Mouse (Mus musculus) right cerebral cortex, postnatal 4 days (tissue): ENCODE measurements around the gene Fam107b.
"Not testable (repeated sequence)": the region's sequence is repeated elsewhere in the genome, so short reads cannot be mapped to it uniquely, and the experiment has no call there.

Experiments
- DNase-seq: peaks from one replicate; pipeline ENCODE4 v3.0.0-alpha.2; 2022

Fam107b gene

DNA sequence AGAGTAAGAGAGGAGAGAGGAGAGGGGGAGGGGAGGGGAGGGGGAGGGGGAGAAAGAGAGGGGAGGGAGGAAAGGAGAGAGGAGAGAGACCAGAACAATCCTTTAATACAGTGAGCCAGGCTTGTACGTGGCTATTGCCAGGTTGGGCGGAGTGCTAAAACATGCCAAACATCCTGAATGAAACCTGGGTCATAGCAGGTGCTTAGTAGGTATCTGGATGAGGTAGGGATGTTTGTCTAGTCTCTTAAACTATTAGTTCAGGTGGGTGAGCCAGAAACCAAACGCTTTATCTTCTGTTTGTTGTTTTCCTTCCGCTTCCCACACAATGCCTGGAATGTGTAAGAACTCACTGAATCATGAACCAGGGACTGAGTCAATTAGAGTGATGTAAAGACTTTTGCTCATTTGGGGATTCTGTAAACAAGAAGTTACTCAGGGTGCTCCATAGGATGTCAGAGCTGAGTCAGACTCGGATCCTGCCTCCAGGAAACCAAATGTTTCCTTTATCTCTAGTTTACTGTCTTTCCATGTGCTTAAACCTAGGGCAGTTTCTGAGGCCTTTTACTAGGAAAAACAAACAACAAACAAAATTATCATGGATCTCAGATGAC is 89.1 kb downstream of the Fam107b start:
- no peak for DNase-seq

DNA sequence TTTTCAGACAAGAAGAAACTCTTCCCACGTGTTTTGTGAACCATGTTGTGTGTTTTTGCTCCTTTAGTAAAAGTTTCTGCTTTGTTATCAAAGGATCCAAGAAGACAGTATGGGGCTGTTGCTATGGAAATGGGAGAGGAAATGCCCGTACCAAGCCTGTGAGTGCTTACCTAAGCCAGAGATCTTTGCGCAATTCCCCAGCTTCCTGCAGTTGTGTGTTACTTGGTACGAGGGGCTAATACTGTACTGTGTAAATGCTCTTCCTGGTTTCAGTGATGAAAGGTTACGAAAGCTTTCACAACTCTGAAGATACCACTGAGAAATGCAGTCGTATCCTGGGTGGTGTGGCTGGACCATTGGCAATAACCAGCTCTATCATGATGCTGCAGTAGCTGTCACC is 93.8 kb downstream of the Fam107b start:
- DNase-seq = no peak

DNA sequence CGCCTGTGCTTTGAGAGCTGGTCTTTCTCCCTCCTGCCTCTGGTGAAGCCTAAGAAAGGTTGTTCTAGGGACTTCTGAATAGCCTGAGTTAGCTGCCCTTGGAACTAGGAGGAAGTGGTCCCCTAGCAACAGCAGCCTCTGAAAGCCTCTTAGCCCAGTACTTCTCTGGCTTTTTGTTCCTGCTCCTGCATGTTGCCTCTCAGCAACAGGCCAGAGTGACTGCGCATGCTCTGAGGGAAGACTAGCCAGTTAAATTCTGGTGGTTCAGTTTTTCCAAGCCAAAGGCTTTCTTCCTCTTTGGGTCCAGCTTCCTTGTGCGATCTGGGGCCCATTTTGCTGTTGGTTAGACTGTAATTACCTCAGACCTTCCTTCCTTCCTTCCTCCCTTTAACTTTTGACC is 98.4 kb downstream of the Fam107b start:
- peak; percentile 15 for DNase-seq

DNA sequence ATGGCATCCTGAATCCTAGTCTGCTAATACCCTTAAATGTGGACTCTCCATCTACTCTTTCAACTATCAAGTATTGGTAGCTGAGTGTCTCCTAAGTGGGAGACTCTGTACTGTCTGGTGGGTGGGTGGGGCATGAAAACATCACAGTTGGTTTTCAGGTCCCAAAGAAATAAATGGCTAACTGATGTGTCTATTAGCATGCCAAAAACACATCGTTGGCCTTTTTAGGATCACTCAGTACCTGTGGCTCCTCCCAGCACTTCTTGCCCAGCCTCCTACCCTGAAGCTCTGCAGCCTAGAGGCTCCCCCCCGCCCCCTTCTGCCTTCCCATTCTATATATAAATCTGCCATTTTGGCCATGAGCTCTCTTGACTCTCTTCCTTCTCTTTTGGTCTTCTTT is 99.4 kb downstream of the Fam107b start:
- no peak for DNase-seq

DNA sequence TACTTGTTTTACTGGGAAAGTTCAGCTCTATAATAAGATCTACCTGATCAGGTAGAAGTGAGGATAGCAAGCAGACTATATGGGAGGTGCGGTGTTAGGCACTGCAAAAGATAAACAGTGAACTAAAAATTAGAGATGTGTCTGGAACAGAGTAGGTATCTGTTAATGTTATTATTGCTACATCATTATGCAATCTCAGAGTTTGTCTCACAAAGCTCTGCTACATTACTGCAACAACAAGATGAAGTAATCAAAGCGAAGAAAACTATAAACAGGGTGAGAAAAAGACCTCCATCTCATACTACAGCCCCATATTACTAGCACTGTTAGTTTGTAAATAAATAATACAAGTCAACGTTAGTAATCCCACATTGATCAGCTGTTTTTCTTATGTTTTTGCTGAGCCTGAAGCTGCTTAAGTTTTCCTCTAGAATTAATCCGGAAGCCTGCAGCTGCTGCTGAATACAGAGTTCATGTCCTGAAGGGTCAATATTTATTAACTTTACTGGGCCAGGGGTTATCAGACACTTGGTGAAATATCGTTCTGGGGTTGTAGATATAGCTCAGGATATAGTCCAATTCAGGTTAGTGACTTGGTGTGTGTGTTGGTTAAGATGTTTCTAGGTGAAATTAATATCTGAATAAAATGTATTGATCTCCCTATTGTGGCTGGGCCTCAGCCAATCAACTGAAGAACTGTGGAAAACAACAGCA is 102.5 kb downstream of the Fam107b start:
- DNase-seq = no peak

DNA sequence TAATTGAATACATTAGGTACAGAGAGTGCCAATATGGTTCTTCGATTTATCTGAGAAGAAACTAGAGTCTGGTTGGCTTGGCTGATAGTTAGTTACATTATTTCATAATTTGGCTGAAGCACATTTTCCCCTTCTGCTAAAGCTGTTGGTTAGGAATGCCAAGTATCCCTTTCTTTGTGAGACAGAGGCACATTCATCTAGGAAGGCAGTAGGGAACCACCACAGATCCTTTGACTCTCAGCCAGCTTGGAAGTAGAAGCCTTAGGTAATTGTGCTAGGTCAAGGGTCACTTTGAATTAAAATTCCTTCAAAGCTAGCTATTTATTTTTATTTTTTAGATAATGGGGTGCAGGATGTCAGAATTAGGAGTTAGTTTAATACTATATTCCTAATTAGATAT is 105.2 kb downstream of the Fam107b start:
- no peak for DNase-seq

DNA sequence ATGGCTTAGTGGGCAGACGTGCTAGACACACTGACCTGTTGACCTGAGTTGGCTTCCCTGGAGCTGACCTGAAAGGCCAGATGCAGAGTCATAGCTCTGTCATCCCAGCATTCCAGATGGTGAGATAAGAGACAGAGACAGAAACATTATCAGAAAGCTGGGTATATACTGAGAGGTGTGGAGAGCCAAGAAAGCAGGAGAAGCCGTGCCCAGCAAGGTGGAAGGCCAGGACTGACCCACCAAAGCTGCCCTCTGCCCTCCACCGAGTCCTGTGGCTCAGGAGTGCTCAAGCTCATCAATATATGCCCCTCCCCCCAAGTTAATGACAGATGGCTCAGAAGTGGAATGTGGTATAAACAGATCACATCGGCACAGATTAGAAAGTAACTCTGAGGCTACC is 112.4 kb downstream of the Fam107b start:
- DNase-seq = no peak

DNA sequence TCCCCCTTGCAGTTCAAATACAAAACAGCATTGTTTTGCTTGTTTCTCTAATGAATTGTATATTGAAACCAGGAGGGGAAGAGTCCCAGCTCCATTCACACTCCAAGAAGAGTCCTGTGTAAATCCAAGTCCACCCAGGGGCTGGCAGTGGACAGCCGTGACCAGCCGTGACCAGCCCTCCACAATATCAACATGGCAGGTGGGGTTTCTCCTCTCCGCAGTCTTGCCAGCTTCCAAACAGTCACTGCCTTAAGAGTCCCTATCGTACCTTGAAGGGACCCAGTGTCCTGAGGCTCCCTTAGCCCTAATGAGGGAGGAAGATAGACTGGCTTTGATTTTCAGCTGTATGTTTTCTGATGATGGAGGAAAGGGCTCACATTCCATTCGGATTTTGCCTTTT is 113.1 kb downstream of the Fam107b start:
- no peak for DNase-seq

DNA sequence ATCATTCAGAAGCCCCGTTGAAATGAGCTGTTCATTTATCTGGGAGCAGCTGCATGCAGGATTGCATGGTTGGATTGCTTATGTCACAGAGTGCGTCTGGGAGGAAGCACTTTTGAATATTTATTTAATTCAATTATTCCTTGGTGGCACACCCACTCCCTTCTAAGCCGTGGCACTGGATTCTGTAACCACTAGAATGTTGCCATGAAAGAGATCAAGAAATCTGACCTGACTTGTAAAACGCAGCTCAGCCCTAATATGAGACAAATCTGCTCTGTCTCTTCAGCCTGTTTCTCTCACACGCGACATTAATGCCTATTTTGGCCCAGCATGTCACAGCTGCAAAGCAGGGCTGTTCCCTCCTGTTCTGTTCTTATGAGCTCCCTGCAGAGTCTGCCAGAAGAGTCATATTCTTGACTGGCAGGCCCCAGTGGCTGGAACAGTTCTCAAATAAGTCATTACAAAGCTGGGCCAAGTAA is 113.5 kb downstream of the Fam107b start:
- no peak for DNase-seq

DNA sequence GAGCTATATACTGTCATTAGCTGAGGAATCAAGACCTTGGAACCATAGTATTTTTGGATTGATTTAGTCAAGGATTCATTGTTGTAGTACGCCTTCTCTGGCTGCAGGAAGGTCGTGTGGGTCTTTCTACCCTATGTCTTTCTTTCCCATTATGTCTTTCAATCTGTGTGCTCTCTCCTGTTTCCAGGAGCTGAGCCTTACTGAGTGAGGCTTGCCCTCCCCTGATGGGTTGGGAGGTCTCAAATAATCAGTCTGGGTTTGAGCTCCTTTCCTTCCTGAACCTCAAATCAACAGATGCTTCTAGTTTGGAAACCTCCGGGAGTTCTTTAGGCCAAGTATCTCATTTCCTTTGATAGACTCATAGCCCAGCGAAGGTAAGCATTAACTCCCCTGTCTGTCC is 119.9 kb downstream of the Fam107b start:
- DNase-seq = no peak

DNA sequence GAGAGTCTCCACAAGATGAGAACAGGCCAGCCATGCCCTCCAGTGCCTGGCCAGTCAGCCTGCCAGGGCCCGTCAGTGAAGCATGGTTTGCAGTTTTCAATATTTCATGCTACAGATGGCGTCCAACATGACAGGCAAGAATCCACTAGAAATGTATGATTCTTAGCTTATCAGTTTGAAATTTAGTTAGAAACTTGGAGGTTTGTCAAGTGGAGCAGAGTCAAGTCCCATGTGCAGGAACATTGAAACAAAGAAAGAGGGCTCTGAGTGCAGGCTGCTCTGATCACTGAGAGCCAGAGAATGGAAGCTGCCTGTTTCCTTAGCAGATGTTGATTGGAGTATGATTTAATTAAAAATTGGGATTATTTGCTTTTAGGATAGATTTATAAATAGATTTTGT is 122.5 kb downstream of the Fam107b start:
- no peak for DNase-seq

DNA sequence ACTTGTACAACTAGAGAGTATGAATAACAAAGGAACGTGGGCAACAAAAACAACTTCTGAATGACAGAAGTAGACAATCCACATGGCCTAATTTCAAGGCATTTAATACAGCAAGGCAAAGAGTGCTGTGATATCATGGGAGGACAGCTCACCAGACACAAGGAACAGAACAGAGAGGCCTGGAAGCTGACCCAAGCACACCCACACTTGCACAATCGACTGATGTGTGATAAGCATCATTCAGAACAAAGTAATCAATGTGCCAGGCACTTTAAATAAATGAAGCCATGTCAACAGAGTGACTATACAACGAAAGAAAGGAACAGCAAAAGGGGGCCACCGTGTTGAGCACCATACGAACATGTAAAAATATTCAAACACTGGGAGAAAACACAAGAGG is 125.6 kb downstream of the Fam107b start:
- no peak for DNase-seq

DNA sequence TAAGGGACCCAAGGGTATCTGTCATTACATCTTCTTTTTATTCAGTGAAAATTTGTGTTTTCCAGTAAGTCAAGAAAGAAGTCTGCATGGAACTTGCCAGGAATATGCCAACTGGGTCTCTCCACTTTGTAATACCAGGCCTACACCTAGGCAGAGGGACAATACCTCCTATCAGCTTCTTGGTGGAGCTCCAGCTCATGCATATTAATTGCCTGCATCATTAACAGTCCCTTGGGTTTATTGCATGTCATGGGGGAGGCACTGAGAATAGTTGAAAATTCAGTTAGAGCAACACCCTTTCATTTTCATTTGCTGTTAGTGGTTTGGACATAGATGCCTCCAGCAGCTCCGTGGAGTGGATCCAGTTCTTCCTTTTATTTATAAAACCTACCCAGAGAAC is 130.1 kb downstream of the Fam107b start:
- no peak for DNase-seq

DNA sequence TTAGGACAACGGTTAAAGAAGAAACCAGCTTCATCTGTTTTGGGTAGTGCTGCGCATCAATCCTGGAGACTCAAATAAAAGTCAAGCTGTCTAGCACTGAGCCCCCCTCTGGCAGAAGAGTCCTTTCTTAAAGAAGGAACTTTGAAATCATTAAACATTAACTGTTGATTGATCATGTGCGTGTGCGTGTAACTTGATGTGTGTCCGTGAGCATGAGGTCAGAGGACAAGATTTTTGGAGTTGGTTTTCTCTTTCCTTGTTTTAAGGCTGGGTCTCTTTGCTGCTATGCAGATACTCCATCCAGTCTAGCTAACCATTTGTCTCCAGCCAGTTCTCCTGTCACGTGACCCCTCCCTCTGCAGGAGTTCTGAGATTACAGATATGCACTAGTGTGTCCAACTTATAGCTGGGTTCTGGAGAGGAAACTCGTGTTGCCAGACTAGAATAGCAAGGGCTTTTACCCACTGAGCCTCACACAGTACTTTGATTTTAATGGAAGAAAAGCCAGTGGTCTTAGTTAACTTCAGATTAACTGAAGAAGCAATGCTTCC is 132.4 kb downstream of the Fam107b start:
- DNase-seq = no peak

DNA sequence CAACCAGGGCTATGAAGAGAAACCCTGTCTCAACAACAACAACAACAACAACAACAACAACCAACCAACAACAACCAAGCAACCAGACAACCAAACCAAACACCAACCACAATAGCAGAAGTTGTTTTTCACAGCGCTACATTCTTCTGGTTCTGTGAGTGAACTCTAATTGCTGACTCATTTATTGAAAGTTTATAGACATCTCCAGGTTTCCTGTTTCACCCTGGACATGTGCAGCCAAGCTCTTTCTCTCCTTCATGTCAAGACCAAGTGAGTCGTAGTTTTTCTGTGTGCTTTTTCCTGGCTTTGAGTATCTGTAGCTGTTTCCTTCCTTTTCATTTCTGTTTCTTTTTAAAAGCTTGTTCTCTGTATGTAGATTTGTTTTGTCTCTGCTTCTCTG is 133.5 kb downstream of the Fam107b start:
- no peak for DNase-seq

DNA sequence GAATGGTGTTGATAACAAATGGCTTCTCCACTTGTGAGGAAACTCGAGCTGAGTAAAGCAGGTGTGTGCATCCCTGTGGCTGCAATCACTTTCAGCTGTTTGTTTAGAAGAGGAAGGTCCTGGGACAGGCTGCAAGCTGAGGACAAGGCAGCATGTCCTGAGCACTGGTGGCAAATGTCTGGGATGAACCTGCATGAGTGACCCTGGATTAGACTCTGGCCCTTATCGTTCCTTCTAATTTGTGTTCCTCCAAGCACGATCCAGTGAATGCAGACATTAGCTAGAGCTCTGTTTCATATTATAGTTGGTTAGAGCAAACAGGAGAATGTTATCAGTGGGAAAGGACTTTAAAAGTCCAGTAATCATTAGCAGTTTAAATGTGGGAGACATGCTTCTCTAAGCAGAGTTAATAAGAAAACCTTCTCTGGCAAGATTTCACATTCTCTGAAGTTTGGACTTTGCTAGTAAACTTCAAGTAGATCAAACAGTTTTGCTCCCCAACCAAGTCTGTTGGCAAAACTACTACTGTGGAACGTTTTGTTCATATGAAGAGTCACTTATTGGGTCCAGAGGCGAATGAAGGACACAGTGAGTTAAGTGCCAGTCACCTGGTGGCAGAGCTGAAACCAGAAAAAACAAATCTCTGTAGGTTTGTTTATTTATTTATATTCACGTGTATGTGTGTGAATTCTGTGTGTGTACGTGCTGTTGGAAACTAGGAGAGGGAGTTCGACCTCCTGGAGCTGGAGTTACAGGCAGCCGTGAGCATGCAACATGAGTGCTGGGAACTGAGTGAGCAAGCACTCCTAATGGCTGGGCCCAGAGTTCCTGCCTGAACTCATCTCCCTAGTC is 134.2 kb downstream of the Fam107b start:
- no peak for DNase-seq

DNA sequence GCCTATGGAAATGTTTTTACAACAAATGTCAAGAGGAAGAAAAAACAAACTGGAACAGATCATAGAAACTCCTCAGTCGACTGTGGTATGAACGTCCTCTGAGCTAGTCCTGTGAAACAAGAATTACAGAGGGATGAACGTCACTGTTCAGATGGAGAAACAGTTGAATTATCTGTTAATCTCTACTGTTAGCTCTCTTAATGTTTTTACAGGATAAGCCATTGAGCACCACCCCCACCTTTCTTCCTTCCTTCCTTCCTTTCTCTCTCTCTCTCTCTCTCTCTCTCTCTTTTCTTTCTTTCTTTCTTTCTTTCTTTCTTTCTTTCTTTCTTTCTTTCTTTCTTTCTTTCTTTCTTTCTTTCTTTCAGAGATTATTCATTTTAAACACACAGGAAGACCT is 135.0 kb downstream of the Fam107b start:
- not testable (repeated sequence) for DNase-seq

DNA sequence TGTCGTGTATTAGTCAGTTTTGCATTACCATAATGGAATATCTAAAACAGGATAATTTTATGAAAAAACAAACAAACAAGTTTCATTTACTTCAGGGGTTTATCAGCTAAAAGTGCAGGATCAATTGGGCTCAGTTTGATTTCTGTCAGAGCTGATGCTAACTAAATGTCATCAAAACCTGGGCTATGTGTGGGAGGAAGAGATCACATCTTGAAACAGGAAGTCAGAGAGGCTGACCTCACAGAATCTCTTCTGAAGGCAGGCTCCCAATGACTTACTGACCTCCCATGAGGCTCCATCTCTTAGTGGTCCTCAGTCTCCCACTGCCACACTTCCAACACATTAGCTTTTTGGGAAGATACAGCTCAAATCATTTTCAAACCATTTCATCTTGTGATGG is 136.9 kb downstream of the Fam107b start:
- DNase-seq = no peak

DNA sequence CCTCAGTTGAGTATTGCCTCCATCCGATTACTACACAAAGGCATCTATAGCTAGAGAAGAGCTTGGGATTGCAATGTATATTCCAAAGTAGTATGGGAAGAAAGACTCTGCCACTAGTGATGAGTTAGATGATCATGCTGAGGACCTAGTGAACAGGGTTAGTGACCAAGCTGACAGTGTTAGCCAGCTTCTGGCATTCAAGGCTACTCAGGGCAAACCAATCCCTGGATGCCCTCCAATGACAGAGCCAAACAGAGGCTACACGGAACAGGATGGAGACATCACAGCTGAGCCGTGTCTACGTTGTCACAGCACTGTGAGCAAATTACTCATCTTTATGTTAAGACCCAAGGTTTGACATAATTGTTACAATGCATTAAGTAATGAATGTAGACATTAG is 138.3 kb downstream of the Fam107b start:
- no peak for DNase-seq

DNA sequence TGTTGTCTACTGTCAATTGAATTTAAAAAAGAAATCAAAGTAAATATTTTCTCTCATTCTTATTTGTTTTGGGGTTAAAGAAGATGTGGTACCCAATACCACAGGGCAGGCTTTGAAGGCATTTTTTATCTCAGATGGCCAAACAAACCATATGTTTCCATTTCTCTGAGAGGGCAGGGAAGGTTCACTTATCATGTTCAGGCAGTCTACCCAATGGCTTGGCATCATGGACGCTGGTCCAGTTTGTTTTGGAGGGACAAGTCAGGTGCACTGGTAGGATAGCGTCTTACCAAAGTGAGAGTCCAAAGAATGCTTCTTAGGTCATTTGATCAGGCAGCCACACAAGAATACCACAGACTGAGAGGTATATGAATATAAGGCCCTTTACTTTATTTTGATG is 139.6 kb downstream of the Fam107b start:
- no peak for DNase-seq

DNA sequence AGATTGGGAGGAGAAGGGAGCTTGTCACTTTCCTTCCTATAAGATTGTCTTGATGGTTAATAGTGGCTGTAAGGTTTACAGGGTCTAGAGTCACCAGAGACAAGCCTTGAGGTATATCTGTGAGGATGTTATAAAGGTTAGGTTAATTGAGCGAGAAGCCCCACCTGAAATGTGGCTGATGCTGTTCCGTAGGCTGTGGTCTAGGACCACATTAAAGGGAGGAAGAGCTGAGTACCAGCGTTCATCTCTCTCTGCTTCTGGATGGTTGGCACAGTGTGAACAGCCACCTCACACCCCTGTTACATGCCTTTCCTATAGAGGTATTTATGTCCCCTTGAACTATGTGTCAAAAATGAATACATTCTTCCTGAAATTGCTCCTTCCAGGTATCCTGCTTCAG is 140.2 kb downstream of the Fam107b start:
- DNase-seq = no peak

DNA sequence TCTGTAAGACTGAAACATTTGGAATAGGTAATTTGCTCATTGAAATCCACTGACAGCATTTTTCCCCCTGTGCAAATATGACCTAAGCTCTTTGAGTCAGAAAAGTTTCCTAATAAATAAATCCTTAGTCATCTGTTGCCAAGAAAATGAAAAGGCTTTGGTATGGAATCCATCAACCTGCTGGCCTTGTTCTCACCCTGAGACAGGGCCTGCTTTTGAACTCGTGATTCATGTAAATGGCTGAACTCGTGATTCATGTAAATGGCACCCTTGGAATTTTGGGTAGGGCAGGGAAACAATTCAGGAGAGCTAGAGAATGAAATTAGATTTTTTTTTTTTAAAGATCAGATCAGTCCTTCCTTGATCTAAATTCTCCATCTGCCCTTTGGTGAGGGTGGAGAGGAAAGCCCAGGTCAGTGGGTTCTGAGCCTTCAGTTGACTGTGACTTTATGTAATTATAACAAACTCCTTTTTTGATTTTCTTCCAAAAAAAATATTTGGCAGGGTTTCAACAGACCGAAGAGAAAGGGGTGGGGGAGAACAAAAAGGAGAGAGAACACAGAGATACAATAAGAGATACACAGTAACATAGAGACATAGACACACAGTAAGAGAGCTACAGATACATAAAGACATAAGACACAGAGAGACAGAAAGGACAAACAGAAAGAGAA is 142.2 kb downstream of the Fam107b start:
- no peak for DNase-seq

DNA sequence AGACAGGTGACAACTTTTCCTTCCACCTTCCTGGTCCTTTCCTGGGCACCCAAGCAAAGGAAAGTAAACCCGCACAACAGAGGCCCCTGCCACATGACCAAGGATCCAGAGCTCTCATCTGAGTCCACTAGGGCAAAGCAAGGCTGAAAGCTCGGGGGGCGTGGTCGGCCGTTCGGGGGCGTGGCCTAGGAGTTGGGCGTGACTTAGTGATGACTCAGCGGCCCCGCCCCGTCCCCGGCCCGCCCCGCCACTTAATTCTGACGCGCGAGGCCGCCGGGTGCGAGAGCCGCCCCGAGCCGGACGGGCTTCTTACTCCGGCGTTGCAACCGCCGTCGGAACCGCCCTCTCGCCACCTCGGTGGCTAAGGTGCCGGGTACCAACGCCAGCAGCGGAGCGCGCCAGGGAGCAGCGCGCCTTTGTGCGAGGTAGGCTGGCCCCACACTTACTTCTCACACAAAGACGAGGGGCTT is 143.0 kb downstream of the Fam107b start:
- peak; percentile 92 for DNase-seq
